Mouse (Mus musculus) MEL-GATA-1-ER (cell line): ENCODE data around the gene Nemf.

Source experiments
- DNase-seq: peaks from one replicate; pipeline ENCODE4 v3.0.0-alpha.2; 2012; ENCODE audit warnings: low read depth; ENCODE audit errors: extremely low read depth

The Nemf gene

GRCm38 (mm10) chr12:69306333-69306732 is 50.6 kb downstream of the Nemf start:
- no peak for DNase-seq

GRCm38 (mm10) chr12:69304051-69304450 is 52.9 kb downstream of the Nemf start:
- no peak for DNase-seq

GRCm38 (mm10) chr12:69302171-69302570 is 54.8 kb downstream of the Nemf start:
- DNase-seq: no peak

- no peak for DNase-seq
Observed at GRCm38 (mm10) chr12:69300391-69300790, 56.6 kb downstream of the Nemf start.

GRCm38 (mm10) chr12:69299831-69300230 is 57.1 kb downstream of the Nemf start:
- DNase-seq: no peak

GRCm38 (mm10) chr12:69299231-69299630 is 57.7 kb downstream of the Nemf start:
- DNase-seq: no peak

GRCm38 (mm10) chr12:69298281-69298680 is 58.7 kb downstream of the Nemf start:
- DNase-seq: no peak

- peak; percentile 20 for DNase-seq
Observed at GRCm38 (mm10) chr12:69297411-69298150, 59.4 kb downstream of the Nemf start.

GRCm38 (mm10) chr12:69296511-69297410 is 60.2 kb downstream of the Nemf start, which contains the start of gene Klhdc2:
Gene Klhdc2, plus strand, starts transcription at chr12:69296681.
- DNase-seq: peak; percentile 63

- no peak for DNase-seq
Observed at GRCm38 (mm10) chr12:69295651-69296050, 61.3 kb downstream of the Nemf start.

- peak; percentile 14 for DNase-seq
Observed at GRCm38 (mm10) chr12:69294936-69295335, 62.0 kb downstream of the Nemf start.

- DNase-seq: peak; percentile 43
Observed at GRCm38 (mm10) chr12:69293815-69294214, 63.1 kb downstream of the Nemf start.

- no peak for DNase-seq
Observed at GRCm38 (mm10) chr12:69292401-69292800, 64.6 kb downstream of the Nemf start.

- no peak for DNase-seq
Observed at GRCm38 (mm10) chr12:69288699-69289098, 68.3 kb downstream of the Nemf start.

GRCm38 (mm10) chr12:69287535-69287934 is 69.4 kb downstream of the Nemf start:
- no peak for DNase-seq

- DNase-seq: no peak
Observed at GRCm38 (mm10) chr12:69283146-69283545, 73.8 kb downstream of the Nemf start.

- DNase-seq: no peak
Observed at GRCm38 (mm10) chr12:69280915-69281314, 76.0 kb downstream of the Nemf start.

GRCm38 (mm10) chr12:69279931-69280469 is 77.0 kb downstream of the Nemf start:
- DNase-seq: no peak

- no peak for DNase-seq
Observed at GRCm38 (mm10) chr12:69268956-69269355, 88.0 kb downstream of the Nemf start.

- DNase-seq: no peak
Observed at GRCm38 (mm10) chr12:69267956-69268632, 88.9 kb downstream of the Nemf start.

GRCm38 (mm10) chr12:69265031-69265430 is 91.9 kb downstream of the Nemf start:
- DNase-seq: no peak
